Mouse (Mus musculus): ENCODE data around the gene Gm8947. TPM values are rescaled to one million over a fixed set of nuclear protein-coding genes. Genes with fewer than 3 reads are reported as not detected.
A peak's percentile ranks its signal among the peaks of the same experiment; 100 is the strongest.
"Not testable (repeated sequence)": the region's sequence is repeated elsewhere in the genome, so short reads cannot be mapped to it uniquely, and the experiment has no call there.

Gene Gm8947
- polyA plus RNA-seq, 1 experiment from 2014 or later, result 0.51 TPM

DNA sequence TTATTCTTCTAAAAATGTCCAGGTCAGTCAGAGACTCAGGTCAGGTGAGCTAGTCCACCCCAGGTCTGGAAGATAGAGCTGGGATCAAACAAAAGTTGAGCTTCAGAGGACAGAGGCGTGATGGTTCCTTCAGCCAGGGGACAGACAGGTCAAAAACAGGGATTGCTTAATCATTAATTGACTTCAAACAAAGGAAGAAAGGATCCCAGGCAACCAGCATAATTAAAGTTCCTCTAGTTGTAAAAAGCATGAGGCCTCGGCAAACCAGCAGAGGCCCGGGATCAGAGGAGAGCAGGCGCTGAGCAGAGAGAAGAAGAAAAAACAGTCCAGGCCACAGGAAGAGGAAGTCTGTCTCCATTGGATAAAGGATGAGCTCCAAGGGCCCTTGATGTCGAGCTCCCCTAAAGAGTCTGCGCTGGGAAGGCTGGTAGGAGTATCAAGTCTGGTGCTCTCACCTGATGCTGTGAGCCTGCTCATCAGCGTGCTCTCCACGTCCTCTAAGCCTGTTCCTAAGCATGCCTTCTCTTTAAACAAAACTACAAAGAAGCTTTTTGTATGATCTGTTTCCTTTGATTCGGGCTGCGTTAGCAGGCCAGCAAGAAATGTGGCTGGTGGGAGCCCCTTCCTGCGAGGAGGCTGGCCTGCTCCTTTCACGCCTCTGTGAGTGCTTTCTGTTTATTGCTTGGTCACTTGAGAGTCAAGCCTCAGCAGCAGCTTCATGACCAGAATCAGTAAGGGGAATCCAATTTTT lies 24.7 kb upstream of the Gm8947 start:
- H3K27ac ChIP-seq, result peak overlapping the region; percentile 62
- peaks cover 5% of the 10 kb centered on the region for H3K4me1 ChIP-seq
- DNase-seq (ENCODE audit: low spot score), result no peak
- no peak overlapping the region for H3K4me3 ChIP-seq
- no peaks in the 10 kb centered on the region for H3K9me3 ChIP-seq
- no peaks in the 10 kb centered on the region; the same call in 1 of the 2 replicates for H3K27me3 ChIP-seq (ENCODE audit: insufficient read depth, poor library complexity, severe bottlenecking)
- no peaks in the 10 kb centered on the region for H3K36me3 ChIP-seq
- WGBS, result 52% methylated on average over 12 of the region's 12 CpGs

DNA sequence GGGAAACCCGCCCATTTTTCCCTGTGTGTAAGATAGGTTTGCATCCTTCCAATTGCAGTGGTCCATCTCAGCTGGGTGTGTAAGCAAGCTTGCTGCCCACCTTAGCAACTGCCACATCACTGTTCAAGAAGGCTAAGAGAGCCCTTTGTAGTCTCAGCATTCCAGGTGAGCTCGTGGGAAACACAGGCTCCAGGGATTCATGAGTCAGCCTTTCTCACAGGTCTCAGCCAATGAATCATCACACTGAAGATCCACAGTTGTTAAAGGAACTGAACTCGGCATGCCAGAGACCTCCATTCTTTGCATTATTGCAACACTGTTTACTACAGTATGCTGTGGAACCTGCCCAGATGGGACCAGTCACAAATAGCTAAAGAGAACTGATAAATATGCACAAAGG lies 23.5 kb upstream of the Gm8947 start:
- no peak overlapping the region for H3K27ac ChIP-seq
- no peaks in the 10 kb centered on the region; the same call in 1 of the 2 replicates for H3K27me3 ChIP-seq (ENCODE audit: insufficient read depth, poor library complexity, severe bottlenecking)
- H3K36me3 ChIP-seq, result no peaks in the 10 kb centered on the region
- H3K4me3 ChIP-seq, result no peak overlapping the region
- DNase-seq (ENCODE audit: low spot score), result no peak
- H3K9me3 ChIP-seq, result no peaks in the 10 kb centered on the region
- WGBS, result 75% methylated on average over 3 of the region's 3 CpGs
- H3K4me1 ChIP-seq, result peaks cover 5% of the 10 kb centered on the region

DNA sequence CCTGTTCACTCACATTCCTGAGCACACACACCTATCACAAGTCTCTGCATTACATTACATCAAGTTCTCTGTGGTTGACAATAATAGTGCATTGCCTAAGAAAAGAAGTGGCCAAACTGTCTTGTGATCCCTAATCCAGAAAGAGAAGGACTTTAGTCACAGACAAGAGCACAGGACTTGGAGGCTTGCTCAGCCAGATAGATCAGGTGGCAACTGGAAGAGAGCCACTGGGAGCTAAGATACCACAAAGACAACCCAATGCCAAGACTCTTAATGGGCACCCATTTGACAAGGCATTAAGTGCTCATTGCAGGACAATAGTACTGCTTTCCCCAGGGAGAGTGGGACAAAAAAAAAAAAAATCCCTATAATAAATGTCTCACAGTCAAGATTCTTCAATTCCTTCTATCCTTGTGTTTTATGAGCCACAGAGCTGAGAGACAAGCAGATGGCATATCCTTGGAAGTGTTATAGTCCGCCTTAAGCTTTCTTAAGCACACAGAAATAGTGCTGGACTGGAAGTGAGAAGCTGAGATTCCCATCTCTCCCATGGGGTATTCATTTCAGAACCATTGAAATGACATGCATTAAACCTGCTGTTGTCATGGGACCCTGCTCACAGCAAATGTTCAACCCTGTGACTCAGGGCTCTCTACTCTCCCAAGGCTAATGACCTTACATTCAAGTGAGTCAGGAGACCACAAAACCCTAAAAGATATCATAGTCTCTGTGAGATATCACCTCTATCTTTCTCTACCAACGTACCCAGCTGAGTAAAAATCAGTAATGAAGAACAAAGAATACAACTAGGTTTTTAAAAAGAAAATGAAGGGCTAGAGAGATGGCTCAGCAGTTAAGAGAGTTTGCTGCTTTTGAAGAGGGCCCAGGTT lies 20.4 kb upstream of the Gm8947 start:
- peaks cover 9% of the 10 kb centered on the region for H3K4me1 ChIP-seq
- no peak overlapping the region for H3K4me3 ChIP-seq
- H3K9me3 ChIP-seq, result no peaks in the 10 kb centered on the region
- DNase-seq (ENCODE audit: low spot score), result no peak
- 72% methylated on average over 2 of the region's 2 CpGs for WGBS
- H3K27me3 ChIP-seq (ENCODE audit: insufficient read depth, poor library complexity, severe bottlenecking), result no peaks in the 10 kb centered on the region; the same call in 1 of the 2 replicates
- no peak overlapping the region for H3K27ac ChIP-seq
- no peaks in the 10 kb centered on the region for H3K36me3 ChIP-seq

DNA sequence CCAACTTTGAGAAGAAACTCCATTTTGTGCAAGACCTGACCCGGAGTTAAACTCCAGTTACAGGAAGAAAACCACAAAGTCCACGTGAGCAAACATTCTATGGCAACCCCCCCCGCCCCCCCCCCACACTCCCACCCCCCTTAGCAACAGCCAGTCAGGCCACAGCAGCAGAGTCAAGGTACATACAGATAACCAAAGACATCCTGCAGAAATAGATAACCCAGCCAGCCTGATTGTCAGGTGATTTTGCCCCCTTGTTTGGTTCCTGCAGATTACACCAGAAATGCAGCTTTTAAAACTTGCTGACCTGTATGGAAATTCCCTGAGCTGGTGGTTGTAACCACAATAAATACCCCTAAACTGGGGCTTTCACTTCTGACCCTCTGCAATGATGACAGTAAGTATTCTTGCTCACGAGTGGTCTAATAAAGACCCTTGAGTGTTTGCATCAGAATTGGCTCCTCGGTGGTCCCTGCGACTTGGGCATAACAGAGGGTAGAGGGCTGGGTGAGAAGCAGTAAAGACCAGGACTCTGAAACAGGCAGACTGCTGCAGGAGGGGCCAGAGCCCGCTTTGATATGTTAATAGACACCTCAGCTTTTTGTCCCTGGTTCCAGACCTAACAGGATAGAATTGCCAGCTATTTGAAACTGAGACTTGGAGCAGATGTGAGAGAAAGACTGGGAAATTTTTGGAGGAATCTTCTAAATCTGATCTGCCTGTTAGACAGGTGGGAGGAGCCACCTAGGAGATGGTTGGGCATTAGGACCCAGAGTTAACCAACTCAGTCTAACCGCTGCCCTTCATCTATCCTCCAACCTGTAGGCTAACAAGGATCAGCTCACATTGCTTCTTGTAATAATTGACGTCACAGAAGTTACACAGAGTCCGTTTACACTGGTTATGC lies 14.9 kb upstream of the Gm8947 start:
- WGBS, result 9% methylated on average over 10 of the region's 10 CpGs
- Histone ChIP-seq H3K27me3 (ENCODE audit: insufficient read depth, poor library complexity, severe bottlenecking) (no peaks in the 10 kb centered on the region), H3K9me3 (no peaks in the 10 kb centered on the region), H3K4me3 (peak overlapping the region; percentile 42), H3K4me1 (peaks cover 20% of the 10 kb centered on the region), H3K36me3 (no peaks in the 10 kb centered on the region), H3K27ac (peak overlapping the region; percentile 85)
- DNase-seq (ENCODE audit: low spot score), result peak; percentile 91

DNA sequence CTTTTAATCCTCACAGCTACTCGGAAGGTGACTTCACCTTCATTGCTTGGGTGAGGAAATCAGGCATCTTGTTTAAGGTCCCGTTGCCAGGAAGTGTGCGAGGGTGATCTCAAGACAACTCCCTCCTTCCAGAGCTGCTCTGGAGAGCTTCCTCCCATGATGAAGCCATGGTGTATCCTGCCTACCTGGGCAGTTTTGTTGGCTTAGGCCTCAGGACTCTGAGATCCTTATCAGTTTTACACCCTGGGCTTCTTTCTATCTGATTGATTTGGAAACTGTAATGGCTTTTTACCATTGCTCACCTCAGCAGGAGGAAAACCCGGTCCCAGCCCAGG lies 14.3 kb upstream of the Gm8947 start:
- Histone ChIP-seq H3K36me3 (no peaks in the 10 kb centered on the region), H3K27me3 (ENCODE audit: insufficient read depth, poor library complexity, severe bottlenecking) (no peaks in the 10 kb centered on the region), H3K9me3 (no peaks in the 10 kb centered on the region), H3K27ac (peak overlapping the region; percentile 85), H3K4me3 (peak overlapping the region; percentile 42), H3K4me1 (peaks cover 20% of the 10 kb centered on the region)
- 22% methylated on average over 4 of the region's 4 CpGs for WGBS
- no peak for DNase-seq (ENCODE audit: low spot score)

DNA sequence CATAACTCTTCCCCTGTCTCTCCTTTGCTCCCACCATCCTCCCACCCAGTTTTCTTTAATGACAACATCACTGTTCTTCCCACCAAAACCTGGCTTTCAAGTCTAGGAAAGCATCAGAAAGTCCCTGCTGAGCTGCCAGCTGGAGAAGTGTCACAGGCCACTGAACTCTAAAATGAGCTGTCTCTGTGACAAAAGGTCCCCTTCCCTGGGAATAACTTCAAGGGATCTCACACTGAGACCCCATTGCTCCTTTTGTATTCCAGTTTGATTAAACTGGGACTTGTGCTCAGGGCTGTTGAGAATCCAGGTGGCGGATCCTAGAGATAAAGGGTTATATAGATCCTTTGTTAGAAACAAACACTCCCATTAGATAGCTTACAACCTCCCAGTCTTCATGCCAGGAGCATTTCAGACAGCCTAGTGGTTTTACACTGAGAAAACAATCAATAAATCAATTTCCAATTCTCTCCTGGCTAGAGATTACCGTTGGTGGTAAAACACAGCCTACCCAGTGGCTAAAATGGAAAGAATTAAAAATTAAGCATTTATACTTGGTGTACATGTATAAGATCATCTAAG lies 13.6 kb upstream of the Gm8947 start:
- peaks cover 20% of the 10 kb centered on the region for H3K4me1 ChIP-seq
- H3K27me3 ChIP-seq (ENCODE audit: insufficient read depth, poor library complexity, severe bottlenecking), result no peaks in the 10 kb centered on the region
- no peak overlapping the region for H3K4me3 ChIP-seq
- DNase-seq (ENCODE audit: low spot score), result no peak
- H3K27ac ChIP-seq, result peak overlapping the region; percentile 56; the same call in 1 of the 2 replicates
- no peaks in the 10 kb centered on the region for H3K36me3 ChIP-seq
- WGBS, result 67% methylated on average over 2 of the region's 2 CpGs
- no peaks in the 10 kb centered on the region for H3K9me3 ChIP-seq

DNA sequence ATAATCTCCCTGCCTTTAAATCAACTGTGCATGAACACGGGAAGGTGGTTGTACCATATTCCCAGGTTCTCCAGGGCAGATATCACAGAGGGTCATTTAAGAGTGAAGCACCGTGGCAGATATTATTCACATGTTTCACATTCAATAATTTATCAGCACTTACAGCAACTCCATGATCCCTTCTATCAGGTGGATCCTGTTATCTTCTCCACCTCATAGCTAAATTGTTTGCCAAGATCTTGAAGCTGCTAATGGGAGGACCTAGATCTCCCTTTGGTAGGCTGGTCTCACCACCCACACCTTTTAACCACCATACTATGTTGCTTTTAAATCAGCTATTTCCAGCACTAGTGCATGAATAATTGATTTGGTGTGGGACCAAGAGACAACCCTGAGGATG lies 12.0 kb upstream of the Gm8947 start:
- Histone ChIP-seq H3K27ac (no peak overlapping the region), H3K36me3 (no peaks in the 10 kb centered on the region), H3K9me3 (no peaks in the 10 kb centered on the region), H3K4me1 (peaks cover 20% of the 10 kb centered on the region), H3K4me3 (no peak overlapping the region), H3K27me3 (ENCODE audit: insufficient read depth, poor library complexity, severe bottlenecking) (no peaks in the 10 kb centered on the region)
- WGBS, result 90% methylated on average over 2 of the region's 2 CpGs
- DNase-seq (ENCODE audit: low spot score), result no peak

DNA sequence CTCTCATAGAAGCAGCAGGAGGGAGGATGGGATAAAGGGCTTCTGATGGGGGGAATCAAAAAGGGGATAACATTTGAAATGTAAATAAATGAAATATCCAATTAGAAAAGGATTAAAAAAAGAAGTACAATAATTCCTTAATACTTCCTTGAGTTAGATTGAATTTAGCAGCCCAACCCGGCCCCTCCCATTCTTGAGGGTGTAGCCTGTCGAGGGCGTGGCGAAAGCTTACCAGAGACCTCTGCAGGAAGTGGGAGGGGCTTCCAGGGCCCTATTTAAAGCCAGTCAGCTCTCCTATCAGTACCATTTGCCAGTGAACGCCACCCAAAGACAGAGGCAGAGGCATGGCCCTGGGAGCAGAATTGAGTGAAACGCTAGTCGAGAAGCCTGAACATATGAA lies 9.9 kb upstream of the Gm8947 start, which contains the start of gene Gm47985:
TSS of gene Gm47985 (plus strand) at position 272 of the 400 bp plus-strand sequence.
- H3K9me3 ChIP-seq; H3K4me3 ChIP-seq; H3K27ac ChIP-seq; H3K36me3 ChIP-seq; DNase-seq (ENCODE audit: low spot score); H3K27me3 ChIP-seq (ENCODE audit: insufficient read depth, poor library complexity, severe bottlenecking): not testable (repeated sequence)
- peaks cover 11% of the 10 kb centered on the region for H3K4me1 ChIP-seq
- 83% methylated on average over 1 of the region's 7 CpGs for WGBS

DNA sequence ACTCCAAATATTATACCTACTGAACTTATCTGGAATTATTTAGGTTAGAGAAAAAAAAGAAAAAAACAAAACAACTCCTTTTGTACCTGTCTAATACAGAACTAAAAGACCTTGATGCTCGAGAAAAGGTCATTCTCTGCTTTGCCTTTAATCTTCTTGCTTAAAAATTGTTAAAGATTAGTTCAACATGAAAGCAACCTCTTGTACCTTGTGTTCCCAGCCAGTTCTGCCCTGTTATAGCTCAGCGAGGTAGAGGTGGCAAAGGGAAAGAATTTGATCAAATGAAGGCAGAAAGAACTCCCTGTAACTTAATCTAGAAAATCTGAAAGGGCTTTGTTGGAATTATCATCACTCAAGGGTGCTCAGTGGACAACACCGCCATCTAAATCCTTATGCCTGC lies 6.0 kb upstream of the Gm8947 start:
- not testable (repeated sequence) for H3K4me1 ChIP-seq; H3K9me3 ChIP-seq; H3K4me3 ChIP-seq; H3K27ac ChIP-seq; DNase-seq (ENCODE audit: low spot score); H3K27me3 ChIP-seq (ENCODE audit: insufficient read depth, poor library complexity, severe bottlenecking); H3K36me3 ChIP-seq
- WGBS, result 79% methylated on average over 3 of the region's 3 CpGs

DNA sequence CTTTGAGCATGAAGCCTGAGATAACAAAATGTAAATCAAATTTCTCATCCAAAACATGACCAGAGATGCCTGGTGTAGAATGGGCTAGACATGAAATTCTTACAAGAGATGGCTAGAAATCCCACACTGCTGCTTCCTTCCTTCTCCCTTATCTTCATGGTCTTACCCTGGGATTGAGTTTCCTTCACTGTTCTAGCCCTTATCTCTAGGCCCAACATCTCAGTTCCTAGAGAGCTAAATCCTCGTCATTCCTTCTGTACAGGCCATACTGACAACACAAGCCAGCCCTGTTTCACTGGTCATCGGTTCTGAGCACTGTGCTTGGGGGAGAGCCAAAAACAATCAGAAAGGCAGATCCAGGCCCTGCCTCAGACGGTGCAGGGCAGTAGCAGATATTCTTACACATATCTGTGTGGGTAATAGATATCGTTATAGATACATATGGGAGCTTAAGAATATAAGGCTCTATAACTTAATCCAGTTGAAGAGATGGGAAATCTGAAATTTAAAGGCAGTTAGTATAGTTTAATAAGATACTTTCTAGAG lies 5.2 kb upstream of the Gm8947 start:
- peak; percentile 63 for DNase-seq (ENCODE audit: low spot score)
- WGBS, result 57% methylated on average over 4 of the region's 4 CpGs

DNA sequence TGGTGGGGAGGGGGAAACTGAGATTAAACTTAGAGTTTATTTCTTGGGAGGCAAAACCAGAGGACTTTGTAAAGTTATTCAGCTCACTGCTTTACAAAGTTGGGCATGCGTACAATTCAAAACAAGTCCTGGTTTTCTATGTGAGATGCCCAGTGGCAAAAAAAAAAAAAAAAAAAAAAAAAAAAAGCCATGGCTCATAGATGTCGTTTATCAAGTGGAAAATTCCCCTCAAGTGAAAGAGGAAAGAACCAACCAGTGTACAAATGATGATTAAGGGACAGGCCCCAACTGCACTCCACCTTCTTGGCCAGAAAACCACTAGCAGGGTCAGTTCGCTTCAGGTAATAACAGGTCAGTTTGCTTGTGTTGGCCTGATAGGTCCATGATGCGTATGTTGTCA lies 3.7 kb upstream of the Gm8947 start:
- no peaks in the 10 kb centered on the region for H3K4me1 ChIP-seq
- H3K4me3 ChIP-seq, result no peak overlapping the region
- DNase-seq (ENCODE audit: low spot score), result peak; percentile 38
- H3K27me3 ChIP-seq (ENCODE audit: insufficient read depth, poor library complexity, severe bottlenecking), result no peaks in the 10 kb centered on the region
- no peaks in the 10 kb centered on the region for H3K9me3 ChIP-seq
- 83% methylated on average over 4 of the region's 4 CpGs for WGBS
- no peaks in the 10 kb centered on the region for H3K36me3 ChIP-seq
- H3K27ac ChIP-seq, result no peak overlapping the region

More for the DNA sequence above, 5.2 kb upstream of the Gm8947 start:
- H3K4me1 ChIP-seq; H3K4me3 ChIP-seq; H3K36me3 ChIP-seq; H3K27ac ChIP-seq; H3K9me3 ChIP-seq; H3K27me3 ChIP-seq (ENCODE audit: insufficient read depth, poor library complexity, severe bottlenecking): not testable (repeated sequence)

DNA sequence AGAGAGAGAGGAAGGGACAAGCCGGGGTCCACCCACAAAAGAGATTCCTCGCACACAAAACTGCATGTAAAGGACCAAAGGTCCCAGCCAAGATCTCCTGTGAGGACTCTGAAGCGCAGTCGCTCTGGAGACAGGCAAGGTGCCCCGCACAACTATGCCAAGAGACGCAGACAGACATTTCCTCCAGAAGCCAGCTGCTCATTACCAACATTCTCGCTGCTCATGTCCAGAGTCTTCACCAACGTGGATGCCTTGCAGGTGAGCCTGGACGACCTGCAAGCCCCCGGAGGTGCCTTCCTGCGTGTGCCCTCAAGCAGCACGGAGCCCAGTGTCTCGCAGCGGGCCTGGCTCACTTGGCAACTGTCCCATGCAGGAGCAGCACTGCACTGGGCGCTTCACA lies 563 bp downstream of the Gm8947 start:
- WGBS, result 91% methylated on average over 15 of the region's 15 CpGs
- not testable (repeated sequence) for H3K36me3 ChIP-seq; H3K27ac ChIP-seq; H3K4me3 ChIP-seq; H3K9me3 ChIP-seq; H3K27me3 ChIP-seq (ENCODE audit: insufficient read depth, poor library complexity, severe bottlenecking); H3K4me1 ChIP-seq
- DNase-seq (ENCODE audit: low spot score), result peak; percentile 62
